Mouse (Mus musculus) forelimb bud, embryonic 11.5 days (tissue): ENCODE measurements around the gene Olfr555.
"Not testable (repeated sequence)": the region's sequence is repeated elsewhere in the genome, so short reads cannot be mapped to it uniquely, and the experiment has no call there.

Source experiments
- DNase-seq: peaks from one replicate; pipeline ENCODE4 v3.0.0-alpha.2; 2012; ENCODE audit warnings: low read depth, low spot score

Olfr555 gene

GRCm38 (mm10) chr7:102658523-102658922 is at the start of gene Olfr555:
TSS of gene Olfr555 (plus strand) at chr7:102658823.
- no peak for DNase-seq

DNA sequence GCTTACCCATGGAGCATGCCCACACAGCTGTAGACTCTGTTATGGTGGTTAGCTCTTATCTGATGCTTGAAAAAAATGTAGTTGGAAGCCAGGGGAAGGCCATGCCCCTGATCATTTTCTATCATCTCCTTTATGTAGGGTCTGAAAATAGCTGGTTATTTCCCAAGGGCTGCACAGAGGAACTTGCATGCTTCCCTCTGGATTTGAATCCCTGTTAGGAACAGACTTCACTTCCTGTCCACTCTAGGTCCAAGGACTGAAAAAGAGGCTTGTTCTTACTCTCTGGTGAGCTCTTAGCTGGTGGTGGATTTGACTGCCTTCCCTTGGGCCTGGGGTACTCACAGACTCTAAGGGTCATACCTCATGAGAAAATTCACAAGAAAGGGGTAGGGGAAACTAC is 40.5 kb upstream of the Olfr555 start, which contains the start of gene Olfr553:
Gene Olfr553, minus strand, starts transcription at position 101 of the 400 bp plus-strand sequence.
- no peak for DNase-seq

- DNase-seq, result no peak
These were observed 39.0 kb upstream of the Olfr555 start for GRCm38 (mm10) chr7:102619608-102620007.

GRCm38 (mm10) chr7:102620368-102620767 is 38.3 kb upstream of the Olfr555 start:
- DNase-seq, result not testable (repeated sequence)

- peak; percentile 3 for DNase-seq
These were observed 22.0 kb upstream of the Olfr555 start for GRCm38 (mm10) chr7:102636665-102637064.

- no peak for DNase-seq
These were observed 20.5 kb upstream of the Olfr555 start, which contains the start of gene Olfr554 for GRCm38 (mm10) chr7:102638132-102638531. TSS of gene Olfr554 (plus strand) at chr7:102638432.

DNA sequence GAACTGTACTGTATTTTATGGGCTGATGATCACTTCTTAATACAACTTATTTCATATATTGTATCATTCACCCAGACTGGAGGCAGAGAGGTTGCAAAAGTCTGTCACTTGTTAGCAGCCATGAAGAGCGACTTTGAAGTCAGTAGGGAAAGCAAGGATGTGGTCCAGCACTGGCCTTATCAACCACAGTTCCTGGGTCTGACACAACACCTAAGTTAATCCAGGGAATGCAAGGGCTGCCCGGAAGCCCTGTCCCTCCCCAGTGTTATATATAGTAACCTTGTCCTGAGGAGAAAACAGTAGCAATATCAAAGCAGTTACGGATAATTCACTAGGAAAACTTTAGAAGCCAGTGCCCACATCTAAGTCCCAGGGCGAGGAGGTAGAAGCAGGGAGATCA is 13.7 kb upstream of the Olfr555 start:
- DNase-seq, result not testable (repeated sequence)

DNA sequence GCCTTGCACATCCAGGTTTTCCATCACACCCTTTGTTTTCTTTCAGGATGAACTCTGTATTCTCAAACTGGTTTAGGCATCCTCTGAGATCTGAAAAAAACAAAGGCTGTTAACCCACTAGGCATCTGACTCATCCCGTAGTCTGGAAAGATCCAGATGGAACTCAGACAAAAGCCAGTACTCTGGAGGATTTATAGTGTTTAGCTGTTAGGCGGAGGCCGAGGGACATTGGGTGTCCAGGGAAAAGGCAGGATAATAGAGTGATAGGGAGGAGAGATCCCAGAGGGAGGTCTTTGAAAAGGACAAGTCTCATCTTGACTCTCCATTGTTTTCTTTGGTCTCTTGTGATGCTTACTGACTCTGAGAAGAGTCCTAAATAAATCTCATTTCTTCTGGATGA is 6.0 kb downstream of the Olfr555 start, which contains the start of gene Olfr556:
Gene Olfr556, plus strand, starts transcription at position 301 of the 400 bp plus-strand sequence.
- DNase-seq, result no peak

- DNase-seq, result peak; percentile 11
These were observed 6.8 kb downstream of the Olfr555 start for GRCm38 (mm10) chr7:102665378-102665777.

DNA sequence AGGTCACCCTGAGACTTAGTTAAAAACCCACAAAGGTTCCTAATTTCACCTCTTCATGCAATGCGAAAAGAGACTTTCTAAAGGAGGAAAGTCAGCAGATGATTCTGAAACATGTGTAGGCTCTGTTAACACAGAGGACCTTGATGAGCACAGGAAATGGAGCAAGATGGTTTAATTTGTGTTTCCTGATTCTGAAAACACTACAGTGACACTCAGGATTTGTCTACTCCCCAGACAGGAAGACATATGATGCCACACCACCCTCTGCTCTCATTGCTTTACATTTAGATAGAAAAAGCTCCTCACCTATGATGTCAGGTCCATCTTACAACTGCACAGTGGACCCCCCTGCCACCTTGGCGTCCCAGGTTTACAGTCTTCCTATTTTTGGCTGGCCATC is 17.6 kb downstream of the Olfr555 start:
- DNase-seq, result no peak

GRCm38 (mm10) chr7:102681916-102682315 is 23.3 kb downstream of the Olfr555 start:
- no peak for DNase-seq

- peak; percentile 87 for DNase-seq
These were observed 28.4 kb downstream of the Olfr555 start, which contains the start of gene Trim68 for GRCm38 (mm10) chr7:102686944-102687501. TSS of gene Trim68 (minus strand) at chr7:102687327.

GRCm38 (mm10) chr7:102695358-102696125 is 36.9 kb downstream of the Olfr555 start, which contains the start of gene Olfr557:
TSS of gene Olfr557 (plus strand) at chr7:102695910.
- DNase-seq, result peak; percentile 40

GRCm38 (mm10) chr7:102698461-102698860 is 39.8 kb downstream of the Olfr555 start:
- no peak for DNase-seq

DNA sequence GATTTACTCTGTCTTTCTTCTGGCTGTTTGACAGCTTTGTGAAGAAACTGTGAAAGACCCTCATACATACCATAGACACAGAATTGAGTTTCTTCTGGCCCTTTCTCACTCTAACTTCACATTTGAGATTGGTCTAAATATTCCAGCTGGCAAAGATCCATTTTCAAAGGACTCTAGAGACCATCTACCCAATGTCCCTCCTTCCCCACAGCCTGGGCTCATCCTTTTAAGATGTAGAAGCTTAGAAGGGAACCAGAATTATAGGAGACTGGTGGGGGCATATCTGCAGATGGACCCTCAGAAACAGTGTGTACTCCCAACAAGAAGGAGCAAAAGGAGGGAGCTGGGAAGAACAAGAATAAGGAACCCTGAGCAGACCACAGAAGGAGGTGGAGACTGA is 43.3 kb downstream of the Olfr555 start, which contains the start of gene Olfr558:
Gene Olfr558, plus strand, starts transcription at position 301 of the 400 bp plus-strand sequence.
- no peak for DNase-seq
